Mouse (Mus musculus): ENCODE measurements around the gene Yeats2.

GRCm38 (mm10) chr16:20248442-20249174 is 107.7 kb downstream of the Yeats2 start:
- TF ChIP-seq MYOG (IDR thresholded peaks at IDR 0.05; ENCODE audit: control insufficient read depth in 1 of 3, insufficient read depth in 1 of 3, insufficient read length in 2 of 3, low read depth in 2 of 3) (no peak), POLR2A (IDR thresholded peaks at IDR 0.05; ENCODE audit: insufficient read length, low read depth) (no peak), MAX (IDR thresholded peaks at IDR 0.05; ENCODE audit: low read depth) (no peak), POLR2AphosphoS2 (IDR thresholded peaks at IDR 0.05; ENCODE audit: insufficient read length, low read depth) (no peak), USF1 (IDR thresholded peaks at IDR 0.05; ENCODE audit: low read depth) (no peak), E2F4 (IDR thresholded peaks at IDR 0.05; ENCODE audit: insufficient read depth) (no peak), SRF (IDR thresholded peaks at IDR 0.05; ENCODE audit: control insufficient read depth, insufficient read length, low read depth) (no peak)
